7 mouse cellular contexts compared by ENCODE assay signal in genomic region chr12:9570496-9570995, GRCm38 (mm10). TPM values are rescaled to one million over a fixed set of nuclear protein-coding genes. Genes with fewer than 3 reads are reported as not detected.
A peak's percentile ranks its signal among the peaks of the same experiment; 100 is the strongest.
DNase-seq lines count a peak whose midpoint lies in the region; ATAC-seq and TF ChIP-seq lines count a peak whose summit lies in the region.

No protein-coding gene starts in this region.

- TF ChIP-seq RAD21 in CH12.LX (IDR thresholded peaks at IDR 0.05; ENCODE audit: low read depth, low read length) = no peak

- H3K79me2 ChIP-seq in CH12.LX (replicated peaks; ENCODE audit: control insufficient read depth, extremely low read depth, insufficient read depth, poor library complexity, severe bottlenecking) = no peaks in the 10 kb centered on the region

- dilution Hi-C loops in CH12.LX (cut with MboI; ENCODE audit: extremely low pct_ligation_motif_present, extremely low pct_unique_long_range_greater_than_20kb, low sequenced_read_pairs) = no loop called here

- no peak for DNase-seq in CH12.LX (ENCODE audit: extremely low read depth)
- peak; percentile 51 for DNase-seq in hindbrain, embryonic 11.5 days (ENCODE audit: low spot score)
- DNase-seq in midbrain, embryonic 10.5 days (ENCODE audit: low spot score) = peak; percentile 23
- no peak for DNase-seq in adrenal gland, postnatal 10 days
- no peak for DNase-seq in frontal cortex, postnatal 14 days (ENCODE audit: low spot score in 2 of 2)
- DNase-seq in thymus, postnatal 0 days (ENCODE audit: low spot score) = no peak

- no peak overlapping the region for H3K27ac ChIP-seq in CH12.LX (ENCODE audit: insufficient read depth, low read depth)
- no peak overlapping the region for H3K27ac ChIP-seq in bone marrow macrophage, adult 2 months (ENCODE audit: insufficient read depth, low read depth, low read length)
- H3K27ac ChIP-seq in hindbrain, embryonic 11.5 days (ENCODE audit: low read depth, low read length) = no peak overlapping the region
- H3K27ac ChIP-seq in midbrain, embryonic 10.5 days (replicated peaks) = no peak overlapping the region

- no peak for TF ChIP-seq CTCF in CH12.LX (conservative IDR thresholded peaks at IDR 0.05 in 1 of 2, IDR thresholded peaks at IDR 0.05 in 1 of 2; ENCODE audit: low read depth in 2 of 2, low read length in 2 of 2)
- no peak for TF ChIP-seq CTCF in bone marrow macrophage, adult 2 months (IDR thresholded peaks at IDR 0.05; ENCODE audit: low read depth, low read length)

- peaks cover 0 to 6% of the 10 kb centered on the region in 2 experiments; a peak in 1 of 4 replicates for H3K4me1 ChIP-seq in CH12.LX (ENCODE audit: control insufficient read depth in 1 of 2, insufficient read depth in 2 of 2)
- no peaks in the 10 kb centered on the region for H3K4me1 ChIP-seq in bone marrow macrophage, adult 2 months (ENCODE audit: control insufficient read depth, insufficient read depth, low read length)
- H3K4me1 ChIP-seq in hindbrain, embryonic 11.5 days (replicated peaks; ENCODE audit: control insufficient read depth, insufficient read depth, low read length) = no peaks in the 10 kb centered on the region
- peaks cover 18% of the 10 kb centered on the region for H3K4me1 ChIP-seq in midbrain, embryonic 10.5 days

- no peak for ATAC-seq in hindbrain, embryonic 11.5 days (ENCODE audit: low FRiP score)

- H3K9ac ChIP-seq in CH12.LX (ENCODE audit: insufficient read depth, low read depth) = peak overlapping the region; percentile 44; the same call in 1 of the 2 replicates
- H3K9ac ChIP-seq in hindbrain, embryonic 11.5 days (ENCODE audit: low read depth, low read length) = no peak overlapping the region

- no peaks in the 10 kb centered on the region for H3K9me3 ChIP-seq in CH12.LX (replicated peaks; ENCODE audit: low read length)
- no peaks in the 10 kb centered on the region for H3K9me3 ChIP-seq in hindbrain, embryonic 11.5 days (ENCODE audit: control insufficient read depth, low read length)
- H3K9me3 ChIP-seq in midbrain, embryonic 10.5 days (replicated peaks) = no peaks in the 10 kb centered on the region

- peak overlapping the region; percentile 25 to 57 (median 36) for H3K4me3 ChIP-seq in CH12.LX (replicated peaks in 1 of 3; ENCODE audit: low read depth in 2 of 3, low read length in 2 of 3, poor library complexity in 1 of 3)
- H3K4me3 ChIP-seq in bone marrow macrophage, adult 2 months (ENCODE audit: insufficient read depth, low read length) = peak overlapping the region; percentile 53
- H3K4me3 ChIP-seq in hindbrain, embryonic 11.5 days (ENCODE audit: low read depth, low read length) = peak overlapping the region; percentile 24
- peak overlapping the region; percentile 48 for H3K4me3 ChIP-seq in midbrain, embryonic 10.5 days

- TF ChIP-seq EP300 in CH12.LX (IDR thresholded peaks at IDR 0.05; ENCODE audit: low read length) = no peak

- no peaks in the 10 kb centered on the region for H3K27me3 ChIP-seq in CH12.LX (replicated peaks)
- peaks cover 50% of the 10 kb centered on the region for H3K27me3 ChIP-seq in hindbrain, embryonic 11.5 days (ENCODE audit: control insufficient read depth, insufficient read depth, low read length)
- peaks cover 69% of the 10 kb centered on the region for H3K27me3 ChIP-seq in midbrain, embryonic 10.5 days (ENCODE audit: low read depth, poor library complexity, severe bottlenecking)

- H3K4me2 ChIP-seq in CH12.LX (ENCODE audit: insufficient read depth, low read depth, poor library complexity, severe bottlenecking) = peak overlapping the region; percentile 94
- peak overlapping the region; percentile 47 for H3K4me2 ChIP-seq in hindbrain, embryonic 11.5 days (replicated peaks; ENCODE audit: low read depth, low read length)

- 1% methylated on average over 17 of the region's 17 CpGs for WGBS in hindbrain, embryonic 11.5 days
- under 1% methylated on average over 17 of the region's 17 CpGs for WGBS in midbrain, embryonic 10.5 days

- H3K36me3 ChIP-seq in CH12.LX (replicated peaks in 1 of 2; ENCODE audit: control insufficient read depth in 1 of 2, insufficient read depth in 1 of 2, low read length in 1 of 2) = no peaks in the 10 kb centered on the region
- no peaks in the 10 kb centered on the region for H3K36me3 ChIP-seq in hindbrain, embryonic 11.5 days (ENCODE audit: control insufficient read depth, insufficient read depth, low read length)
- H3K36me3 ChIP-seq in midbrain, embryonic 10.5 days = no peaks in the 10 kb centered on the region

- in situ Hi-C loops in CH12.LX (cut with MboI; ENCODE audit: low pct_ligation_motif_present, low pct_unique_long_range_greater_than_20kb, low sequenced_read_pairs) = loop anchor here (10.0 kb wide), 1 partner anchor 864 kb away; no protein-coding TSS in a partner anchor

- TF ChIP-seq POLR2A in CH12.LX (IDR thresholded peaks at IDR 0.05; ENCODE audit: low read depth, low read length) = no peak
- TF ChIP-seq POLR2A in bone marrow macrophage, adult 2 months (IDR thresholded peaks at IDR 0.05; ENCODE audit: borderline replicate concordance, low read depth, low read length) = no peak

TF ChIP-seq in CH12.LX, 34 proteins besides CTCF, POLR2A, EP300 and RAD21:
- TF ChIP-seq TBP (conservative IDR thresholded peaks at IDR 0.05; ENCODE audit: low read depth, low read length) = no peak
- no peak for TF ChIP-seq CHD2 (IDR thresholded peaks at IDR 0.05; ENCODE audit: low read length)
- no peak for TF ChIP-seq NRF1 (IDR thresholded peaks at IDR 0.05; ENCODE audit: low read depth, low read length)
- TF ChIP-seq ZMIZ1 (IDR thresholded peaks at IDR 0.05; ENCODE audit: low read depth, low read length) = no peak
- no peak for TF ChIP-seq ZC3H11A (IDR thresholded peaks at IDR 0.05; ENCODE audit: low read depth, low read length)
- no peak for TF ChIP-seq ZKSCAN1 (IDR thresholded peaks at IDR 0.05; ENCODE audit: borderline replicate concordance, low read depth, low read length)
- no peak for TF ChIP-seq RCOR1 (conservative IDR thresholded peaks at IDR 0.05; ENCODE audit: low read depth, low read length)
- no peak for TF ChIP-seq PAX5 (IDR thresholded peaks at IDR 0.05; ENCODE audit: low read length)
- no peak for TF ChIP-seq ETS1 (conservative IDR thresholded peaks at IDR 0.05; ENCODE audit: low read depth, low read length)
- TF ChIP-seq ZNF384 (IDR thresholded peaks at IDR 0.05; ENCODE audit: low read depth, low read length) = no peak
- no peak for TF ChIP-seq IRF4 (IDR thresholded peaks at IDR 0.05; ENCODE audit: low read depth, low read length)
- TF ChIP-seq GABPA (IDR thresholded peaks at IDR 0.05; ENCODE audit: insufficient replicate concordance, low read depth, low read length) = no peak
- no peak for TF ChIP-seq HCFC1 (IDR thresholded peaks at IDR 0.05; ENCODE audit: low read depth, low read length)
- no peak for TF ChIP-seq E2F4 (IDR thresholded peaks at IDR 0.05; ENCODE audit: insufficient replicate concordance, low read depth, low read length)
- no peak for TF ChIP-seq POLR2AphosphoS2 (IDR thresholded peaks at IDR 0.05; ENCODE audit: low read depth, low read length)
- TF ChIP-seq MYC (IDR thresholded peaks at IDR 0.05; ENCODE audit: low read depth, low read length) = no peak
- TF ChIP-seq MEF2A (IDR thresholded peaks at IDR 0.05; ENCODE audit: borderline replicate concordance, low read depth, low read length) = no peak
- no peak for TF ChIP-seq MAX (IDR thresholded peaks at IDR 0.05; ENCODE audit: low read length)
TF ChIP-seq in CH12.LX: peak in this region for 0.

RNA-seq across cellular contexts. Expression of gene Osr1, which starts 0.6 kb away (rescaled TPM):
- not detected in 2 replicates for total RNA-seq in CH12.LX (2012; rRNA removed)
- total RNA-seq in CH12.LX (2014; rRNA removed) = not detected in 2 replicates
- polyA plus RNA-seq in CH12.LX (2012; ENCODE audit: insufficient read length, low read depth) = not detected in 2 replicates
- not detected in 2 replicates for polyA plus RNA-seq in bone marrow macrophage, adult 2 months (2012; ENCODE audit: insufficient read depth, insufficient read length, missing spikeins)
- 9.9 and 13.6 TPM in 2 replicates for polyA plus RNA-seq in hindbrain, embryonic 11.5 days (2014; fragmentation: Nextera tagmentation; extraction: Ambion mirVana)
- 5.4 and 13.1 TPM in 2 replicates for polyA plus RNA-seq in midbrain, embryonic 10.5 days (2016; fragmentation: Nextera tagmentation; extraction: Ambion mirVana)
- 10 to 100 TPM in 1 of 2 experiments, 1 to 10 TPM in 1; 5.6 to 10.8 TPM for total RNA-seq in adrenal gland, postnatal 10 days (2021)
- 0.79 and 1.5 TPM in 2 replicates for polyA plus RNA-seq in thymus, postnatal 0 days (2015; fragmentation: Nextera tagmentation; extraction: Ambion mirVana)

Comparison
In these comparisons a context has a peak if more than half of its experiments do, and no peak if none do; other contexts are left out.
1. DNase-seq: peak in hindbrain, embryonic 11.5 days (single experiment) and midbrain, embryonic 10.5 days (single experiment); none in CH12.LX (single experiment), adrenal gland, postnatal 10 days (single experiment), frontal cortex, postnatal 14 days (0 of 2) and thymus, postnatal 0 days (single experiment).
2. Peak in every context shown above with its lines, with median percentiles within 50 percentile points of each other: H3K4me3 ChIP-seq.